Mouse (Mus musculus) lung, embryonic 15.5 days (tissue): ENCODE measurements around the gene Defa26. TPM values are rescaled to one million over a fixed set of nuclear protein-coding genes. Genes with fewer than 3 reads are reported as not detected.
"Not testable (repeated sequence)": the region's sequence is repeated elsewhere in the genome, so short reads cannot be mapped to it uniquely, and the experiment has no call there.

Source experiments
- ATAC-seq: fragments of 200-750 bp; cut with Nextera tagmentation; 2 replicates; pipeline ENCODE4 v1.8.0; 2017; ENCODE audit warnings: moderate number of reproducible peaks, borderline replicate concordance; ENCODE audit not compliant: low FRiP score, low TSS enrichment; ENCODE audit errors: extremely low read depth
- H3K27ac ChIP-seq: fragments of 300-500 bp; sonication (generic); 2 replicates; pipeline ENCODE4 v1.5.1; 2015; ENCODE audit warnings: moderate library complexity, mild to moderate bottlenecking, inconsistent platforms
- H3K27me3 ChIP-seq: fragments of 300-500 bp; sonication (generic); 2 replicates; pipeline ENCODE4 v1.6.1; 2015; ENCODE audit warnings: inconsistent platforms
- H3K36me3 ChIP-seq: fragments of 300-500 bp; sonication (generic); 2 replicates; pipeline ENCODE4 v1.6.1; 2015; ENCODE audit warnings: inconsistent platforms
- H3K4me1 ChIP-seq: fragments of 300-500 bp; sonication (generic); 2 replicates; pipeline ENCODE4 v1.6.1; 2015; ENCODE audit warnings: inconsistent platforms
- H3K4me2 ChIP-seq: fragments of 300-500 bp; sonication (generic); 2 replicates; pipeline ENCODE4 v1.6.1; 2015; ENCODE audit warnings: inconsistent platforms, mild to moderate bottlenecking, moderate library complexity
- H3K4me3 ChIP-seq: fragments of 300-500 bp; sonication (generic); 2 replicates; pipeline ENCODE4 v1.5.1; 2015; ENCODE audit warnings: mild to moderate bottlenecking, inconsistent platforms
- H3K9ac ChIP-seq: fragments of 300-500 bp; sonication (generic); 2 replicates; pipeline ENCODE4 v1.6.1; 2015; ENCODE audit warnings: inconsistent platforms
- H3K9me3 ChIP-seq: fragments of 300-500 bp; sonication (generic); 2 replicates; pipeline ENCODE4 v1.6.1; 2016; ENCODE audit warnings: inconsistent platforms
- WGBS: fragments of 180-500 bp; shearing (Covaris S2); methylation state at CpG from one replicate; pipeline ENCODE4 v1.1.7; 2015; 5-methylcytosine and 5-hydroxymethylcytosine counted together
- polyA plus RNA-seq: library from polyadenylated mRNA; unstranded; fragments of >200 nt; fragmentation: Nextera tagmentation; extraction: Ambion mirVana; gene quantifications from 2 replicates; pipeline ENCODE4 v1.2.1, GENCODE M21; 2015

Defa26 gene
- polyA plus RNA-seq, result not detected in 2 replicates

- not testable (repeated sequence) for H3K9ac ChIP-seq, ATAC-seq, H3K4me3 ChIP-seq, H3K4me2 ChIP-seq, H3K9me3 ChIP-seq, H3K27me3 ChIP-seq, H3K4me1 ChIP-seq, H3K36me3 ChIP-seq, H3K27ac ChIP-seq
- WGBS, result 90% methylated on average over 1 of the region's 1 CpGs
These were observed at the start of gene Defa26 for GRCm38 (mm10) chr8:21617883-21618282. TSS of gene Defa26 (plus strand) at chr8:21618183.

DNA sequence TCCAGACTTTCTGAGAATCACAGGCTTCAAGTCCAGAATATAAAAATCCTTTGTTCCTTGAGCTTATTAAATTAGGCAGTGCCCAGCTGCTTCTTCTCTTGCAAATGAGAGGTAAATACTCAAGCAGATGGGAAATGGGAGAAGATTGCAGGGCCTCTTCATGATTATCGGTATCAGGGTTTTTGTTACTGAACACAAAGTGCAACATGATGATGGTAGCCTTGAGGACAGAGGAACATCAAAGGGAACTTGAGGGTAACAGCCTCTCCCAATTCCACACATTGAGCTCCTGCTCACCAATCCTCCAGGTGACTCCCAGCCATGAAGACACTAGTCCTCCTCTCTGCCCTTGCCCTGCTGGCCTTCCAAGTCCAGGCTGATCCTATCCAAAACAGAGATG is 35.3 kb upstream of the Defa26 start, which contains the start of gene Defa28:
Gene Defa28 (plus strand): TSS at position 301 of the 400 bp plus-strand sequence.
- no CpG with 5 or more reads among the region's 1 CpGs for WGBS

GRCm38 (mm10) chr8:21594408-21594807 is 23.6 kb upstream of the Defa26 start, which contains the start of gene Gm7861:
TSS of gene Gm7861 (minus strand) at chr8:21594508.
- H3K4me2 ChIP-seq, H3K9me3 ChIP-seq, H3K36me3 ChIP-seq, ATAC-seq, H3K4me3 ChIP-seq, H3K4me1 ChIP-seq, H3K9ac ChIP-seq, H3K27me3 ChIP-seq, H3K27ac ChIP-seq: not testable (repeated sequence)
- no CpG with 5 or more reads among the region's 1 CpGs for WGBS

More for the DNA sequence above, 35.3 kb upstream of the Defa26 start, which contains the start of gene Defa28:
- H3K4me3 ChIP-seq, ATAC-seq, H3K27ac ChIP-seq, H3K9me3 ChIP-seq, H3K27me3 ChIP-seq, H3K36me3 ChIP-seq, H3K4me1 ChIP-seq, H3K9ac ChIP-seq, H3K4me2 ChIP-seq: not testable (repeated sequence)

- H3K4me1 ChIP-seq, H3K9me3 ChIP-seq, H3K4me3 ChIP-seq, H3K27me3 ChIP-seq, H3K4me2 ChIP-seq, H3K9ac ChIP-seq, H3K36me3 ChIP-seq, ATAC-seq, H3K27ac ChIP-seq: not testable (repeated sequence)
- WGBS, result no CpG with 5 or more reads among the region's 2 CpGs
These were observed 37.5 kb downstream of the Defa26 start, which contains the start of gene Defa17 for GRCm38 (mm10) chr8:21655480-21655879. TSS of gene Defa17 (plus strand) at chr8:21655780.

GRCm38 (mm10) chr8:21665497-21665896 is 47.5 kb downstream of the Defa26 start, which contains the start of gene Defa34:
TSS of gene Defa34 (plus strand) at chr8:21665797.
- H3K9ac ChIP-seq, ATAC-seq, H3K27ac ChIP-seq, H3K9me3 ChIP-seq, H3K4me2 ChIP-seq, H3K4me3 ChIP-seq, H3K4me1 ChIP-seq, H3K27me3 ChIP-seq, H3K36me3 ChIP-seq: not testable (repeated sequence)
- WGBS, result 89% methylated on average over 1 of the region's 1 CpGs

Other genes with a start within 250 kb of the Defa26 start
- gene Defa2, start 239.7 kb upstream of the Defa26 start, polyA plus RNA-seq, result not detected in 2 replicates
- gene Defa33, start 226.4 kb upstream of the Defa26 start, polyA plus RNA-seq, result not detected in 2 replicates
- gene Defa36, start 190.8 kb upstream of the Defa26 start, polyA plus RNA-seq, result not detected in 2 replicates
- gene Gm7849, start 161.6 kb upstream of the Defa26 start, polyA plus RNA-seq, result not detected in 2 replicates
- not detected in 2 replicates for gene Defa20, start 108.9 kb upstream of the Defa26 start, polyA plus RNA-seq
- gene Defa32, start 89.2 kb upstream of the Defa26 start, polyA plus RNA-seq, result not detected in 2 replicates
- gene Defa37, start 52.8 kb upstream of the Defa26 start, polyA plus RNA-seq, result not detected in 2 replicates
- gene Defa28, start 35.2 kb upstream of the Defa26 start, polyA plus RNA-seq, result not detected in 2 replicates
- not detected in 2 replicates for gene Gm7861, start 23.7 kb upstream of the Defa26 start, polyA plus RNA-seq
- not detected in 2 replicates for gene Defa17, start 37.6 kb downstream of the Defa26 start, polyA plus RNA-seq
- not detected in 2 replicates for gene Defa34, start 47.6 kb downstream of the Defa26 start, polyA plus RNA-seq
- not detected in 2 replicates for gene AY761184, start 85.5 kb downstream of the Defa26 start, polyA plus RNA-seq
- gene Defa24, start 116.3 kb downstream of the Defa26 start, polyA plus RNA-seq, result not detected in 2 replicates
- not detected in 2 replicates for gene Defb50, start 205.4 kb downstream of the Defa26 start, polyA plus RNA-seq
- gene Defb2, start 221.7 kb downstream of the Defa26 start, polyA plus RNA-seq, result not detected in 2 replicates
- gene Defb10, start 240.7 kb downstream of the Defa26 start, polyA plus RNA-seq, result not detected in 2 replicates